Mouse (Mus musculus): ENCODE measurements around the gene Selenok.

- TF ChIP-seq POLR2AphosphoS2 (IDR thresholded peaks at IDR 0.05; ENCODE audit: low read length) (no peak), TAL1 (IDR thresholded peaks at IDR 0.05; ENCODE audit: low read length) (peak; percentile 12; the same call in 1 of the 2 replicates), ELF1 (IDR thresholded peaks at IDR 0.05; ENCODE audit: low read depth, low read length) (no peak), JUND (IDR thresholded peaks at IDR 0.05; ENCODE audit: low read depth, low read length) (0 out of 2 replicates have a peak, but pooled peaks have one; percentile 52), CTCF (IDR thresholded peaks at IDR 0.05 in 2 of 3, conservative IDR thresholded peaks at IDR 0.05 in 1 of 3; ENCODE audit: control insufficient read depth in 1 of 3, insufficient read depth in 1 of 3, low read depth in 2 of 3, low read length in 3 of 3, poor library complexity in 1 of 3, severe bottlenecking in 1 of 3) (no peak), POLR2A (IDR thresholded peaks at IDR 0.05; ENCODE audit: control insufficient read depth in 1 of 2, insufficient read depth in 1 of 2, low read depth in 1 of 2, low read length in 2 of 2, poor library complexity in 1 of 2) (peak in 1 of 2 experiments; percentile 54; a peak in 2 of 4 replicates), CHD1 (IDR thresholded peaks at IDR 0.05; ENCODE audit: low read depth, low read length) (no peak), SIN3A (IDR thresholded peaks at IDR 0.05; ENCODE audit: low read length) (no peak), USF2 (IDR thresholded peaks at IDR 0.05; ENCODE audit: borderline replicate concordance in 1 of 2, insufficient read depth in 1 of 2, low read depth in 1 of 2, low read length in 2 of 2) (no peak), MXI1 (IDR thresholded peaks at IDR 0.05; ENCODE audit: low read depth, low read length) (no peak), ZNF384 (IDR thresholded peaks at IDR 0.05; ENCODE audit: low read depth, low read length) (no peak), USF1 (IDR thresholded peaks at IDR 0.05; ENCODE audit: low read depth, low read length) (no peak), KAT2A (conservative IDR thresholded peaks at IDR 0.05; ENCODE audit: low read depth, low read length) (no peak)
Observed at GRCm38 (mm10) chr14:29950805-29951204, 17.3 kb upstream of the Selenok start.

Measured in MEL (cell line).